Mouse (Mus musculus): ENCODE measurements around the gene Tvp23a.

DNA sequence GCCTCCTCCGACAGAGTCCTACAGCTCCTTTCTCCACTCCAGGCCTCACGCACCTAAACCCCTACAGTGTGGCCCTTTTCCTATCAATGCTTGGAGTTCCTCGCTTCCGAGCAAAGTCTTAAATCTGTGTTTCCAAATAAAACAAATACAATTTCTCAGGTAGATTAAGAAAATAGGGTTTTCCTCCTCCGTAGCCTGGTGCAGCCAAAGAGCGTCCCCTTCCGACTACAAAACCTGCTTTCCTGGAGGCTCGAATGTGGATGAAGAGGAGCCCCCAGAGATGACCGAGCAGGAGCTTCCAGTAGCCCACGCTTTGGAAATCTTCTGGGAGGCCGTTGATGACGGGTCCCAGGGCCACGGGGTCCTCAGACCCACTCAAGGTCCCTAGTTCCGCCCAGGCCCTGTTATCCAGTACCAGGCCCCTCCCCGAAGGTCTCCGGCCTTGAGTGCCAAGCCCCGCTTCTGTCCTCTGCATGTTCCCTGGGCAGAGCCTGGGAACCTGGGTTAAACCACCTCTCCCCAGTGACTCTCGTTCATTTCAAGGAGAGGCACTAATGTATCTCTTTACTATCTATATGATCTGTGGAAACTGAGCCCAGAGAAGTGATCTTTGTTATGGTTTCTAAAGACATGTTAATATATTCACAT is 43.5 kb upstream of the Tvp23a start:
- TF ChIP-seq POLR2A (IDR thresholded peaks at IDR 0.05; ENCODE audit: extremely low read depth, insufficient read depth, low read length) (no peak), CTCF (IDR thresholded peaks at IDR 0.05; ENCODE audit: low read depth, low read length) (no peak)
